Comparison of ENCODE assay signal across 1 mouse cellular context in genomic region chr13:49308206-49308605, GRCm38 (mm10).
TF ChIP-seq lines count a peak whose summit lies in the region.

No protein-coding gene starts in this region.

TF ChIP-seq in MEL, 35 proteins besides CTCF, POLR2A, EP300 and RAD21 (continued from another document):
- no peak for TF ChIP-seq ZC3H11A (IDR thresholded peaks at IDR 0.05; ENCODE audit: low read depth, low read length)
- no peak for TF ChIP-seq MAFK (IDR thresholded peaks at IDR 0.05; ENCODE audit: borderline replicate concordance, low read depth, low read length)
- TF ChIP-seq POLR2AphosphoS5 (IDR thresholded peaks at IDR 0.05; ENCODE audit: borderline replicate concordance, low read depth, low read length) = no peak
- TF ChIP-seq ETS1 (IDR thresholded peaks at IDR 0.05; ENCODE audit: low read depth, low read length) = peak; percentile 45; the same call in 1 of the 2 replicates
- TF ChIP-seq NELFE (IDR thresholded peaks at IDR 0.05; ENCODE audit: low read depth, low read length) = no peak
- no peak for TF ChIP-seq POLR2AphosphoS2 (IDR thresholded peaks at IDR 0.05; ENCODE audit: low read length)
- TF ChIP-seq SIN3A (IDR thresholded peaks at IDR 0.05; ENCODE audit: low read length) = no peak; the same call in none of the 2 replicates
- no peak for TF ChIP-seq UBTF (IDR thresholded peaks at IDR 0.05; ENCODE audit: borderline replicate concordance, insufficient read depth, low read depth, low read length)
- no peak for TF ChIP-seq ZNF384 (IDR thresholded peaks at IDR 0.05; ENCODE audit: low read depth, low read length)
- no peak for TF ChIP-seq RCOR1 (IDR thresholded peaks at IDR 0.05; ENCODE audit: low read depth, low read length)
- no peak for TF ChIP-seq GABPA (IDR thresholded peaks at IDR 0.05; ENCODE audit: low read depth, low read length)
